Mouse (Mus musculus) left cerebral cortex, postnatal 10 days (tissue): ENCODE data around the gene Zfp369. TPM values are rescaled to one million over a fixed set of nuclear protein-coding genes. Genes with fewer than 3 reads are reported as not detected.
"Not testable (repeated sequence)": the region's sequence is repeated elsewhere in the genome, so short reads cannot be mapped to it uniquely, and the experiment has no call there.

Experiments
- DNase-seq, 2 experiments: peaks; one replicate each; pipeline ENCODE4 v3.0.0; 2021 to 2022; ENCODE audit warnings: low spot score in 2 of 2, mixed read lengths in 1 of 2; ENCODE audit errors: extremely low spot score in 1 of 2
- intact Hi-C: fragments of 180-260 bp; cut with DNase I; formaldehyde crosslinking; loops from one replicate; pipeline ENCODE4 v1.15.1; 2025
- total RNA-seq, 2 experiments: library from RNA; stranded (reverse); gene quantifications; 2 replicates each; pipeline ENCODE4 v1.2.3; 2021

Zfp369 gene
- 10 to 100 TPM; 62.5 to 64.7 TPM for total RNA-seq

GRCm38 (mm10) chr13:65278383-65279341 lies at the start of gene Zfp369:
TSS of gene Zfp369 (plus strand) at chr13:65278814.
- DNase-seq: peak; percentile 94 to 96
- intact Hi-C loops: loop anchor here (2.0 kb wide), 1 partner anchor 38 kb away; no protein-coding TSS in a partner anchor

GRCm38 (mm10) chr13:65237211-65237610 lies 41.4 kb upstream of the Zfp369 start:
- intact Hi-C loops: no loop called here

GRCm38 (mm10) chr13:65240509-65241098 lies 38.0 kb upstream of the Zfp369 start:
- DNase-seq: peak; percentile 98
- intact Hi-C loops: loop anchor here (2.0 to 5.0 kb wide), 3 partner anchors 38 to 798 kb away; partner anchors contain the start of genes Mfsd14b and Zfp369

More at GRCm38 (mm10) chr13:65237211-65237610, 41.4 kb upstream of the Zfp369 start:
- DNase-seq: no peak

- DNase-seq: peak; percentile 96 to 97
- intact Hi-C loops: loop anchor here (2.0 to 5.0 kb wide), 3 partner anchors 38 to 799 kb away; partner anchors contain the start of genes Mfsd14b and Zfp369
These were observed 37.5 kb upstream of the Zfp369 start for GRCm38 (mm10) chr13:65241099-65241626.

- DNase-seq: peak; percentile 20 to 79
These were observed 36.8 kb upstream of the Zfp369 start for GRCm38 (mm10) chr13:65241627-65242318.

GRCm38 (mm10) chr13:65242319-65242787 lies 36.3 kb upstream of the Zfp369 start:
- DNase-seq: peak in 1 of 2 experiments; percentile 62
- intact Hi-C loops: loop anchor here (5.0 kb wide), 2 partner anchors 130 to 800 kb away; partner anchors contain the start of gene Mfsd14b

More at GRCm38 (mm10) chr13:65241627-65242318, 36.8 kb upstream of the Zfp369 start:
- intact Hi-C loops: loop anchor here (2.0 to 5.0 kb wide), 3 partner anchors 37 to 799 kb away; partner anchors contain the start of genes Mfsd14b and Zfp369

- intact Hi-C loops: loop anchor here (5.0 kb wide), 2 partner anchors 131 to 801 kb away; partner anchors contain the start of gene Mfsd14b
- DNase-seq: no peak
These were observed 35.3 kb upstream of the Zfp369 start for GRCm38 (mm10) chr13:65243273-65243672.

- intact Hi-C loops: no loop called here
These were observed 20.2 kb upstream of the Zfp369 start for GRCm38 (mm10) chr13:65258175-65258954.

GRCm38 (mm10) chr13:65259239-65259638 lies 19.4 kb upstream of the Zfp369 start, which contains the start of gene Gm10775:
TSS of gene Gm10775 (plus strand) at chr13:65259539.
- intact Hi-C loops: no loop called here
- DNase-seq: no peak

More at GRCm38 (mm10) chr13:65258175-65258954, 20.2 kb upstream of the Zfp369 start:
- peak; percentile 87 to 89 for DNase-seq

- intact Hi-C loops: no loop called here
- no peak for DNase-seq
These were observed 16.5 kb upstream of the Zfp369 start for GRCm38 (mm10) chr13:65262086-65262485.

- no peak for DNase-seq
- intact Hi-C loops: loop anchor here (2.0 kb wide), 1 partner anchor 37 kb away; no protein-coding TSS in a partner anchor
These were observed 626 bp upstream of the Zfp369 start for GRCm38 (mm10) chr13:65277994-65278382.

GRCm38 (mm10) chr13:65286771-65287170 lies 8.2 kb downstream of the Zfp369 start:
- DNase-seq: no peak
- intact Hi-C loops: no loop called here

GRCm38 (mm10) chr13:65296354-65296753 lies 17.7 kb downstream of the Zfp369 start:
- intact Hi-C loops: no loop called here
- DNase-seq: no peak

- intact Hi-C loops: not testable (repeated sequence)
- peak in 1 of 2 experiments; percentile 38 for DNase-seq
These were observed 32.2 kb downstream of the Zfp369 start for GRCm38 (mm10) chr13:65310849-65311248.

GRCm38 (mm10) chr13:65311311-65311755 lies 32.7 kb downstream of the Zfp369 start:
- peak in 1 of 2 experiments; percentile 50 for DNase-seq
- intact Hi-C loops: no loop called here

- DNase-seq: no peak
- intact Hi-C loops: no loop called here
These were observed 33.2 kb downstream of the Zfp369 start for GRCm38 (mm10) chr13:65311826-65312225.

GRCm38 (mm10) chr13:65348501-65348900 lies 69.9 kb downstream of the Zfp369 start:
- intact Hi-C loops, DNase-seq: not testable (repeated sequence)
